Mouse (Mus musculus): Measurements from ENCODE around the gene Pmfbp1.

Gene Pmfbp1

DNA sequence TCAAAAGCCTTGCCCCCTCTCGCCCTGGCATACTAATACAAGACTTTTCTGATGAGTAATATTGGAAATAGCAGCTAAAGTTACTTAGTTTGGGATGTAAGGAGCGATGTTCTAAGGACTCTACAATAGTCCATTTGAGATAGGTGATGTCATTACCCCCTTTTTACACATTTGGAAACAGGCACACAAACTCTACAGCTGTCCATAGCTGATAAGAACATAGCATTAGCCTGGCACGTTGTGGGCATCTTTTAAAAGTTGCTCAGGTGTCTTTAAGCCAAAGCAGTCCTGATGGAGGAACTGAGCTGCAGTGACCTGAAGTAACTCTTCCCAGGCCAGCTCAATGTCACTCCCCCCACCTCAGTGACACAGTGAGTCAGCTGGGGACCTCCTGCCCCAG is 97.5 kb downstream of the Pmfbp1 start:
- no peak for DNase-seq (ENCODE audit: low spot score)

- no peak for DNase-seq (ENCODE audit: low spot score)
Observed at GRCm38 (mm10) chr8:109592164-109592563, 98.3 kb downstream of the Pmfbp1 start.
